Mouse (Mus musculus) liver, embryonic 12.5 days (tissue): Measurements from ENCODE around the gene Th. TPM values are rescaled to one million over a fixed set of nuclear protein-coding genes. Genes with fewer than 3 reads are reported as not detected.

ENCODE experiments used
- ATAC-seq: fragments of 200-750 bp; cut with Nextera tagmentation; 2 replicates; pipeline ENCODE4 v1.8.0; 2017; ENCODE audit warnings: moderate number of reproducible peaks, mild to moderate bottlenecking, moderate library complexity
- H3K27ac ChIP-seq: fragments of 300-500 bp; sonication (generic); 2 replicates; pipeline ENCODE4 v1.5.1; 2016; ENCODE audit warnings: mild to moderate bottlenecking
- H3K27me3 ChIP-seq: fragments of 300-500 bp; sonication (generic); replicated peaks from 2 replicates; pipeline ENCODE4 v1.6.1; 2016; ENCODE audit warnings: mild to moderate bottlenecking, moderate library complexity
- H3K36me3 ChIP-seq: fragments of 300-500 bp; sonication (generic); 2 replicates; pipeline ENCODE4 v1.6.1; 2016; ENCODE audit warnings: mild to moderate bottlenecking, moderate library complexity
- H3K4me1 ChIP-seq: fragments of 300-500 bp; sonication (generic); 2 replicates; pipeline ENCODE4 v1.6.1; 2016
- H3K4me2 ChIP-seq: fragments of 300-500 bp; sonication (generic); 2 replicates; pipeline ENCODE4 v1.6.1; 2016; ENCODE audit warnings: mild to moderate bottlenecking, moderate library complexity
- H3K4me3 ChIP-seq: fragments of 300-500 bp; sonication (generic); 2 replicates; pipeline ENCODE4 v1.5.1; 2016; ENCODE audit warnings: mild to moderate bottlenecking, moderate library complexity
- H3K9ac ChIP-seq: fragments of 300-500 bp; sonication (generic); 2 replicates; pipeline ENCODE4 v1.6.1; 2016; ENCODE audit warnings: mild to moderate bottlenecking, moderate library complexity
- H3K9me3 ChIP-seq: fragments of 300-500 bp; sonication (generic); replicated peaks from 2 replicates; pipeline ENCODE4 v1.6.1; 2016; ENCODE audit warnings: mild to moderate bottlenecking, moderate library complexity
- WGBS: fragments of 180-500 bp; shearing (Covaris S2); methylation state at CpG from one replicate; pipeline ENCODE4 v1.1.7; 2016; ENCODE audit not compliant: insufficient replicate concordance; 5-methylcytosine and 5-hydroxymethylcytosine counted together
- polyA plus RNA-seq: library from polyadenylated mRNA; unstranded; fragments of >200 nt; fragmentation: Nextera tagmentation; extraction: Ambion mirVana; gene quantifications from 2 replicates; pipeline ENCODE4 v1.2.1, GENCODE M21; 2016

Gene Th
- 0.35 TPM in 1 of 2 replicates, not detected in the other for polyA plus RNA-seq

DNA sequence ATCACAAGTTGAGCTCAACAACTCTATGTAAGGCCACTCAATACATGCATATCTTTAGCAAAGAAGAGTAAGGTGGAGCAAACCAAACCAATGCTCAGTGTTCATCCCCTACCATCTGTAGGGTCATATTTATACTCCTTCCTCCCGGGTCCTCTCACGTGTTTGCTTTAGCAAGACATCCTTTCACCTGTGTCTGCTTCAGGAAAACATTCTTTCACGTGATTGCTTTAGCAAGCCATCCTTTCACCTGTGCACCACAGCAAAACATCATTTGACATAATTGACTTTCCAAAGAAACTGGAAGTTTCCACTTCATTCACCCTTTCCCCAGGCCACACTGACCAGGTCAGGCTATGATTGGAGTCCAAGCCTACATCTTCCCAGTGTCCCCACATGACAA, at the start of gene Th:
Th (minus strand) TSS at position 101 of the 400 bp plus-strand sequence.
- H3K9ac ChIP-seq: no peak within 1 kb of the TSS
- H3K27ac ChIP-seq: no peak within 1 kb of the TSS
- no peak within 1 kb of the TSS for H3K4me2 ChIP-seq
- H3K4me1 ChIP-seq: no peaks in the 10 kb centered on the region
- WGBS: 72% methylated on average over 3 of the region's 3 CpGs
- H3K27me3 ChIP-seq: peaks cover 18% of the 10 kb centered on the region
- H3K4me3 ChIP-seq: no peak within 1 kb of the TSS
- H3K36me3 ChIP-seq: no peaks in the 10 kb centered on the region
- no peak for ATAC-seq
- no peaks in the 10 kb centered on the region for H3K9me3 ChIP-seq

DNA sequence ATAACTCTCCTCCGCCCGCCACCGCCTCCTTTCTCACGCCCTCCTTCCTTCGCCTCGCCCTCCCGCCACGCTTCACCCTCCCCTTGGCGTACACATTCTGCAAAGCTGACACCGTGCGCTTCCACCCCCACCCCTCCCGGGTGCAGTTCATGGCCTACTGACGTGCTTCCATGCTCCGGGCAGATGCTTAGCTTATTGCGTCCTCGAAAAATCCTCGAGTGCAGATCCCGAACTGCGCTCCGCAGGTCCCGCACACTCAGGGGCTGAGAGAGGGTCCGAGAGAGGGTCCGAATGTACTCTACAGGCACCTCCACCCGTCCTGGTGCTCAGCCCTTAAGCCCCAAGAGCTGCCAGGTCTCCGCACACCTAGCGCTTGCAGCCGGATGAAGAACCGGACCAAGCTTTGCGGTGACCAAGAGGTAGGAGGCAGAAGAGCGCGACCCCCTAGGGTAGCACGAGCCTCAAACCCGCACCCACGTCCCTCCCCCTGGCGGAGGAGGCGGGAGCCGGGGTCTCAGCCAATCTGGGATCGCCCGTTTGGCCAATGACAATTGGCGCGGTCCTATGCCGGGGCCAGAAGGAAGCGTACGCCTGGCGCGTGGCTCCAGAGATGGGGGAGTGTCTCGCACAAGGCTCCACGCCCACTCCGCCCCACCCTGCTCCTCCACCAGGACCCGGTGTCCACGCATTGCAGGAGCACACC, 38.0 kb upstream of the Th start, which contains the start of gene Ascl2:
Ascl2 (minus strand) TSS at position 456 of the 703 bp plus-strand sequence.
- peaks cover 18% of the 10 kb centered on the region for H3K4me1 ChIP-seq
- no peaks in the 10 kb centered on the region for H3K36me3 ChIP-seq
- no peaks in the 10 kb centered on the region for H3K9me3 ChIP-seq
- H3K27ac ChIP-seq: no peak within 1 kb of the TSS; the same call in 1 of the 2 replicates
- no peak within 1 kb of the TSS for H3K9ac ChIP-seq
- H3K4me3 ChIP-seq: peak within 1 kb of the TSS; percentile 35
- WGBS: 3% methylated on average over 51 of the region's 51 CpGs
- peak within 1 kb of the TSS; percentile 69 for H3K4me2 ChIP-seq
- peak; percentile 4; the same call in 1 of the 2 replicates for ATAC-seq
- peaks cover 91% of the 10 kb centered on the region for H3K27me3 ChIP-seq

DNA sequence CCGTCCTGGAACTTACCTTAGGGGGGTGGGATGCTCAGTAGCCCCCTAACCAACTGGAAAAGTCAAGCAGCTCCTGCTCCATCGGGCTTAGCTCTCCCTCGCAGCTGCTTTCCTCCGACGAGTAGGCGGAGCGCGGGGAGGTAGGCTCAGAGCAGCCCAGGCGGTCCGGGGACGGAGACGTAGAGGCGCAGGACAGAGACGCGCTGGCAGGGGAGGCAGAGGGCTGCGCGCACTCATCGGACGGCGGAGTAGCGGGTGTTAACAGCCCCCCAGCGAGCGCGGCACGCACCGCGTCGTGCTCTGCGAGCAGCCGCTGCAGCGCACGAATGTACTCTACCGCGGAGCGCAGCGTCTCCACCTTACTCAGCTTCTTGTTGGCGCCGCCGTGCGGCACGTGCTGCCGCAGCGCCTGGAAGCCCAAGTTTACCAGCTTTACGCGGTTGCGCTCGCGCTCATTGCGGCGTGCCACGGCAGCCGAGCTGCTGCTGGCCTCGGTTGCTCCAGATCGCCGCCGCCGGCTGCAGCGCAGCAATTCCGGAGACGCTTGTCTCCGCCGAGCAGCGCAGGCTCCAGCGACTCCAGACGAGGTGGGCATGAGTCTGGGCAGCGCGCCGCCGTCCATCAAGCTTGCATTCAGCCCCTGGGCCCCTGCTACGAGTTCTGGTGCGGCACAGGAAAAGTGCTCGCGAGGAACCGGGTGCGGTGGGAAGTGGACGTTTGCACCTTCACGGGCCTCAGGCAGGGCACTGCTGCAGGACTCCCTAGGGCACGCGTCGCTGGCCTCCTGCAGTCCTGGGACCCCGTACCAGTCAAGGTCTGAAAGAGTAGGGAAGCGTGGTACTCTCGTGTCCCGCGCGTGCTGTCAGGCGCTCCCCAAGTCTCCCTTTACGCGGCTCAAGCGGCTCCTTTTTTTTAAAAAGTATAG, 37.2 kb upstream of the Th start:
- peaks cover 94% of the 10 kb centered on the region for H3K27me3 ChIP-seq
- peak; percentile 26; the same call in 1 of the 2 replicates for ATAC-seq
- H3K9ac ChIP-seq: no peak overlapping the region
- H3K27ac ChIP-seq: peak overlapping the region; percentile 42
- H3K4me2 ChIP-seq: peak overlapping the region; percentile 69
- no peaks in the 10 kb centered on the region for H3K9me3 ChIP-seq
- H3K4me1 ChIP-seq: peaks cover 18% of the 10 kb centered on the region
- WGBS: under 1% methylated on average over 90 of the region's 90 CpGs
- no peaks in the 10 kb centered on the region for H3K36me3 ChIP-seq
- peak overlapping the region; percentile 35 for H3K4me3 ChIP-seq

DNA sequence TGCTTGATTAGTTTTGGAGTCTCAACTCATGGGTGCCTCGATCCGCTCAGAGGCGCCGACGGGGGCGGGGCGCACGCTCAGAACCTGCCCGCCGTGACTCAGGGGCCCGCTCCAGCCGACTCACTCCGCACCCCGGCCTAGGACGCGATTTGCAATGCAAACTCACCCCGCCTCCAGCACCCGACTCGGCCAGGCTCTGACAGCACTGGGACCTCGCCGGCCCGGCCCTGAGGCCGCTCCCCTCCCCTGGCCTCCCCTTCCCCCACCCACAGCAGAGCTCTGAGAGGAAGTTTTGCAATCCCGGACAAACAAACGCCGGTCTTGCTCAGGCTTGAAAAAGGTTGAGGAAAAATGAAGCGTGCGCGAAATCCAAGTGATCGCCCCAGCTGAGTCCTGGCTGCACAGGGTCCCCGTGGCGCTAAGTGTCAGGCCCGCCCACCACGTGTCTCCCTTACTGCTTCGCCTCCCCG, 36.5 kb upstream of the Th start:
- H3K27ac ChIP-seq: peak overlapping the region; percentile 42
- peak; percentile 72 for ATAC-seq
- no peak overlapping the region for H3K9ac ChIP-seq
- H3K27me3 ChIP-seq: peaks cover 99% of the 10 kb centered on the region
- WGBS: under 1% methylated on average over 36 of the region's 36 CpGs
- no peaks in the 10 kb centered on the region for H3K36me3 ChIP-seq
- H3K4me1 ChIP-seq: peaks cover 18% of the 10 kb centered on the region
- no peaks in the 10 kb centered on the region for H3K9me3 ChIP-seq
- H3K4me3 ChIP-seq: peak overlapping the region; percentile 35
- peak overlapping the region; percentile 69 for H3K4me2 ChIP-seq

DNA sequence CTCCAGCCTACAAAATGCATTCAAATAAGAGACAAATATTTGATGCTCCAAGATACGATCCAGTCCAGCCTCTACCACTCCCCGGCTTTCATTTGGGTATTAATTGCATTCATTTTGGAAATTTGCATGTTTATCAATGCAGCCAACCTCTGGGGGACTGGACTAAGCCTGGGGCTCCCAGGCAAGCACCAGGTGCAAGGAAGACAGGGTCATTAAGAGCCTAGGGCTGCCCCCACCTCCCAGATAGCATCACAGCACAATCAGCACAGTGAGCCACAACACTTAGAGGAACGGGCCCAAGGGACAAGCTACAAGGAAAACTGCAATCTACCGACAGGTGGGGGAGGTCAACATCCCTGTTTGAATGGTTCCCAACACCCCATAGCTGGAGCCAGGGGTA, 28.8 kb upstream of the Th start:
- no peak overlapping the region for H3K4me3 ChIP-seq
- H3K9ac ChIP-seq: no peak overlapping the region
- no peaks in the 10 kb centered on the region for H3K4me1 ChIP-seq
- whole genome bisulfite sequencing: 57% methylated on average over 4 of the region's 4 CpGs
- ATAC-seq: no peak
- H3K36me3 ChIP-seq: no peaks in the 10 kb centered on the region
- peaks cover 54% of the 10 kb centered on the region for H3K27me3 ChIP-seq
- no peaks in the 10 kb centered on the region; the same call in 1 of the 2 replicates for H3K9me3 ChIP-seq
- H3K4me2 ChIP-seq: no peak overlapping the region
- H3K27ac ChIP-seq: no peak overlapping the region

DNA sequence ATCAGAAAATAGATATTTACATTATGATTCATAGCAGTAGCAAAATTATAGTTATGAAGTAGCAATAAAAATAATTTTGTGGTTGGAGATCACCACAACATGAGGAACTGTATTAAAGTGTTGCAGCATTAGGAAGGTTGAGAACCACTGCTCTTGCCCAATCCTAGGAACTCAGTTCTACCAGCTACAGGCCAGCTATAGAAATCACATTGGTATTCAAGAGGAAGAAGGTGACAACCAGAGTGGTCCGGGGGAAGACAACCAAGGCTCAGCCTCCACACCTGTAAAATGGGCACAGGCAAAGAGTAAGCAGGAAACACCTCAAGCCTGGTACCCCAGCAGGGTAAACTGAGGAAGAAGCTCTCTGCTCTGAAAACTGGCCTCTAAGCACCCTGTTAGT, 27.9 kb upstream of the Th start:
- H3K9me3 ChIP-seq: no peaks in the 10 kb centered on the region; the same call in 1 of the 2 replicates
- no peak overlapping the region for H3K4me3 ChIP-seq
- no peak for ATAC-seq
- no peak overlapping the region for H3K9ac ChIP-seq
- no peak overlapping the region for H3K27ac ChIP-seq
- H3K36me3 ChIP-seq: no peaks in the 10 kb centered on the region
- 78% methylated on average over 1 of the region's 1 CpGs for WGBS
- no peaks in the 10 kb centered on the region for H3K4me1 ChIP-seq
- no peak overlapping the region for H3K4me2 ChIP-seq
- peaks cover 44% of the 10 kb centered on the region for H3K27me3 ChIP-seq

DNA sequence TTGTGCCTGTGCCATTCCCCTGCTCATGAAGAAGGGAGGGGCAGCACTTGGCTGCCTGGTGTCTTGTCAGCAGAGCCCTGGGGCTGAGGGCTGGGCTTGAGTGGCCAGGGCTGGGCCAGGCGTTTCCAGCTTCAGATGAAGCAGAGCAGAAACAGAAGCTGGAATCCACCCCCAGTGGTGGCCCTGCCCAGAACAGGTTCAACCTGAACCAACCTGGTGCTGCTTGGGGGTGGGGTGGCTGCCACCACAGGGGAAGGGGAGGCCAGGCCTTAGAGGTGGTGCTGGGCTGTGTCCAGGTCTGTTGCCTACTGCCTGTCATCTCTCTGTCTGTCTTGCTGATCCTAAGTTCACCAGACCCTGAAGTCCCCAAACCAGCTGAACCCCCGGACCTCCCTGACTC, 25.1 kb upstream of the Th start:
- Histone ChIP-seq H3K4me1 (no peaks in the 10 kb centered on the region), H3K9me3 (no peaks in the 10 kb centered on the region; the same call in 1 of the 2 replicates), H3K36me3 (no peaks in the 10 kb centered on the region), H3K4me3 (no peak overlapping the region), H3K4me2 (no peak overlapping the region), H3K9ac (no peak overlapping the region), H3K27me3 (peaks cover 17% of the 10 kb centered on the region), H3K27ac (no peak overlapping the region)
- 44% methylated on average over 2 of the region's 2 CpGs for WGBS
- no peak for ATAC-seq

DNA sequence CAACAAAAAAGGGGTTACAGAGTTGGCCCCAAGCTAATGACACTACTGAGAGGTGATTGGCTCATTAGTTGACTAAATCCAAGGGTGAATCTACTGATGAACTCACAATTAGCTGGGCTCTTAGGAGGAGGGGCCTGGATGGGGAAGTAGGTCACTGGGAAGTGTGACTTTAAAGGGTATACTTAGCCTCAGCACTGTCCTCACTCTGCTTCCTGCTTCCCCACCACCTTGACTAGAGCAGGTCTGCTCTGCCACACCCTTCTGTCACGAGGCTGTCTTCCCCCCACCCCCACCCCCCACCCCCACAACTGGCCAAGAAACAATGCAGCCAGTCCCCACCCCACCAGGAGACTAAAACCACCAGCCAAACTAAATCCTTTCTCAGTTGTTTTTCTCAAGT, 18.6 kb upstream of the Th start:
- ATAC-seq: no peak
- H3K4me3 ChIP-seq: no peak overlapping the region

DNA sequence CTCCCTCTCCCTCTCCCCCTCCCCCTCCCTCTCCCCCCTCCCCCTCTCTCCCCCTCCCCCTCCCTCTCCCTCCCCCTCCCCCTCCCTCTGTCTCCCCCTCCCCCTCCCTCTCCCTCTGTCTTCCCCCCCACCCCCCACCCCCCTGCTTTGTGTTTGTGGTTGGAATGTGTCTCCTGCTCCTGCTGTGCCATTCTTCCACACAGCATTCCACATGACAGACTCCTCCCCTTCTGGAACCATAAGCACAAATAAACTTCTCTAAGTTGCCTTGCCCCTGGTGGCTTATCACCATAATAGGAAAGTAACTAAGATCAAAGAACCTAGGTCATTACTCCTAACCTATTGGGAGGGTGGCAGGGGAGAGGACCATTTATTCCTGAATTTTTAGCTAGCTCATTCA, 6.7 kb upstream of the Th start:
- no peak for ATAC-seq
- Histone ChIP-seq H3K27ac (no peak overlapping the region), H3K9ac (no peak overlapping the region), H3K36me3 (no peaks in the 10 kb centered on the region), H3K4me1 (peaks cover 6% of the 10 kb centered on the region; the same call in 1 of the 2 replicates), H3K9me3 (no peaks in the 10 kb centered on the region), H3K27me3 (peaks cover 16% of the 10 kb centered on the region), H3K4me3 (no peak overlapping the region), H3K4me2 (no peak overlapping the region)

More for the DNA sequence above, 18.6 kb upstream of the Th start:
- Histone ChIP-seq H3K4me1 (no peaks in the 10 kb centered on the region), H3K9me3 (no peaks in the 10 kb centered on the region), H3K9ac (no peak overlapping the region), H3K27ac (no peak overlapping the region), H3K36me3 (no peaks in the 10 kb centered on the region), H3K27me3 (peaks cover 21% of the 10 kb centered on the region), H3K4me2 (no peak overlapping the region)
- WGBS: 25% methylated on average over 1 of the region's 1 CpGs

DNA sequence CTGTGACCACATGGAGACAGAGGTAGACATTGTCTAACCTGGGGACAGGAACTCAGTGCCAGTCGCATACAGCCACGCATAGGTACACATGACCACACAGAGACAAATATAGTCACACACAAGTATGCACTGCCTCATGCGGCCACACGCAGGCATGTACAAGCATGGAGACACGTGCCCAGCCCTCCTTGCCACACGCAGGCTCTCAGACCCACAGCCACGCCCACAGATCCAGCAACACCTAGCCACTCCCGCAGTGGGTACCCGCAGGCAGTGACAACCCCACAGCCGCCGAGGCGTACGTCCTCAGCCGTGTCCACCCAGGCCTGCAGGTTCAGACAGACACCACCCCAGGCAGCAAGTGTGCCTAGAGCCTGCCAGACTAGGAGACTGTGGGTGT, 4.8 kb upstream of the Th start:
- no peak overlapping the region for H3K4me3 ChIP-seq
- H3K27me3 ChIP-seq: peaks cover 12% of the 10 kb centered on the region; the same call in 1 of the 2 replicates
- H3K27ac ChIP-seq: no peak overlapping the region
- no peak overlapping the region for H3K4me2 ChIP-seq
- no peaks in the 10 kb centered on the region for H3K9me3 ChIP-seq
- no peak overlapping the region for H3K9ac ChIP-seq
- H3K4me1 ChIP-seq: peaks cover 6% of the 10 kb centered on the region; the same call in 1 of the 2 replicates
- no peak for ATAC-seq
- 72% methylated on average over 14 of the region's 14 CpGs for WGBS
- H3K36me3 ChIP-seq: no peaks in the 10 kb centered on the region

DNA sequence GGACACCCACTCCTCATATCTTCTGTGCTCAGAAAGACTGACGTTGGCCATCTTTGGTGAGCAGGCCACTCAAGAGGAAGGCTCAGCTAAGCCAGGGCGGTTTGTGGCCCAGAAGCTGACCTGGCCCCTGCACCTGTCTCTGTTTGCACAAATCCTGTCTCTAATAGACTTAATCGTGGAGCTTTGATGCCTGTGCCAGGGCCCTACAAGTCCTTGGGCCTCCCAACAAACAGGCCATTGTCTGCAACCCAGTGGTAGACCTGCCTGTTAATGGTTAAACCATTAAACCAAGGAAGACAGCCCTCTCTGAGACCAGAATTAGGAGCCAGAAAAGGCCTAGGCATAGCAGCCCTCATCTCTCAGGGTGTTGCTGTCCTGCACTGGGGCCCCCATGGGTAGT, 1.5 kb upstream of the Th start:
- H3K4me3 ChIP-seq: no peak overlapping the region
- 55% methylated on average over 3 of the region's 3 CpGs for WGBS
- H3K9ac ChIP-seq: no peak overlapping the region
- no peak for ATAC-seq
- no peaks in the 10 kb centered on the region for H3K4me1 ChIP-seq
- peaks cover 18% of the 10 kb centered on the region for H3K27me3 ChIP-seq
- H3K9me3 ChIP-seq: no peaks in the 10 kb centered on the region
- H3K4me2 ChIP-seq: no peak overlapping the region
- no peak overlapping the region for H3K27ac ChIP-seq
- H3K36me3 ChIP-seq: no peaks in the 10 kb centered on the region

DNA sequence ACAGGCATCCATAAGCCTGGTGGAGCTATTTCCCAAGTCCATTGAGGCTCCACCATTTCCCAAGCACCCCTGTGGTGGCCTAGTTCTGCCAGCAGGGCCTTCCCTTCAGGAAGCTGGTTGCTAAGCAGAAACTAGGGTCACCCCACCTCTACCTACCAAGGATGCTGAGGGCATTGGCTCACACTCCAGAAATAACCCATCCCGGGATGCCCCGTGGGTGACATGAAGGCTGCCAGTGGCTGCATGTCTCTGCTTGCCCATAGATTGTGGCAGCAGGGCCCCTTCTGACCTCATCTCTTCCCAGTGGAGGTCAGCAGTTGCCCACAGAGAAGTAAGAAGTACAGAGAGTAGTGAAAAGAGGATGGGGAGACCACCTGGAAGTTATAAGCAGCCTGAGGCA, 1.4 kb downstream of the Th start:
- ATAC-seq: no peak
- 68% methylated on average over 2 of the region's 2 CpGs for WGBS
- H3K9me3 ChIP-seq: no peaks in the 10 kb centered on the region
- no peaks in the 10 kb centered on the region for H3K36me3 ChIP-seq
- no peak overlapping the region for H3K27ac ChIP-seq
- H3K4me1 ChIP-seq: no peaks in the 10 kb centered on the region
- H3K4me3 ChIP-seq: no peak overlapping the region
- H3K27me3 ChIP-seq: peaks cover 15% of the 10 kb centered on the region
- no peak overlapping the region for H3K4me2 ChIP-seq
- no peak overlapping the region for H3K9ac ChIP-seq
